Mouse (Mus musculus): ENCODE results near the gene Mydgf.

The Mydgf gene

GRCm38 (mm10) chr17:56141702-56142605 is 41.8 kb downstream of the Mydgf start:
- DNase-seq (ENCODE audit: low spot score), result no peak

DNA sequence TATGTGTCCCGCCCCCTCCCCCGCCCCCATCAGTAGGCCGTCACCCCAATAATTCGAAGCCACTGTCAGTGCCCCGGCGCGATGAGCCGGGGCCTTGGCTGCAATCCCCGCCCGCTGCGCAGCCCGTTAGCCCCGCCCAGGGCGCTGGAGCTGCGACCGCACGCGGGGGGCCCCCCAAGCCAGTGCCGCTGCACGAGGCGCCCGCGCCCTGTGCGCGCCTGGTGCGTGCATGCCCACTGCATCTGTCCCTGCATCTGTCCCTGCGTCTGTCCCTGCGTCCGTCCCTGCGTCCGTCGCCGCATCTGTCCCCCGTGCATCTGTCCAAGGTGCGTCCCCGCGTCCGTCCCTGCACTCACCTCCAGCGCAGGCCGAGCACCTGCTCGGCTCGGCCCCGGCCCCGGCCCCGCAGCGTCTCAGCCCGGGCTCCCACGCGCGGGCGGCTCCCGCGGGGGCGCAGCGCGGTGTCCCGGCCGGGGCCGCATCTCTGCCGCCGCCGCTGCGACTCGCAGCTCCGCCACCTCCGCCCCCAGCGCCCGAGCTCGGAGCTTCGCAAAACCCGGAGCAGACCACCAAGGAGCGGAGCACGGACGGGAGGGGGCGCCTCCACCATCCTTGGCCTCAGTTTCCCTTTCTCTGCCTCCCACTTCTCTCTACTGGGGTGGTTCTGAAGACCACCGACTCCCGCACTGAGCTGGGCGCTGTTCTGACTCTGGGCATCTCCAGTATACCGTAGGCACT is 43.7 kb downstream of the Mydgf start, which contains the start of gene Sema6b:
Gene Sema6b (minus strand): TSS at position 486 of the 738 bp plus-strand sequence.
- DNase-seq (ENCODE audit: low spot score), result peak; percentile 53

DNA sequence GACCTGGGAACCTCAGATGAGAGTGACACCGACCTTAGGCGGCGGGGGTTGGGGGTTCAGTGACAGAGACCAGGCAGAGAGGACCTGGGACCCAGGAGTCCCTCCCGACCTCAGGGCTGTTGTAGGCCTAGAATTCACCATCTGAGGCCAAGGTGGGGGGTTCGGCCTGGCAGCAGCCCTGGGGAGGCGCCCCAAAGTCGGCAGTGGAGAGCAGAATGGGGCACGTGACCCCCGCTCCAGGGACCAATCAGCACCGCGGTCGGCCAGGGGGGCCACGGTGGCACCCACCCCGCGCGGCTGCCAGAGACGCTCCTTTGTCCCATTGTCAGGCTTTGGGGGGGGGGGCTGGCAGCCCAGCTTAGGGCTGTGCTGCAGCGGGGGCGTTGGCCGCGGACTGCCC is 44.4 kb downstream of the Mydgf start:
- no peak for DNase-seq (ENCODE audit: low spot score)

GRCm38 (mm10) chr17:56137839-56138613 is 45.7 kb downstream of the Mydgf start:
- DNase-seq (ENCODE audit: low spot score), result no peak

DNA sequence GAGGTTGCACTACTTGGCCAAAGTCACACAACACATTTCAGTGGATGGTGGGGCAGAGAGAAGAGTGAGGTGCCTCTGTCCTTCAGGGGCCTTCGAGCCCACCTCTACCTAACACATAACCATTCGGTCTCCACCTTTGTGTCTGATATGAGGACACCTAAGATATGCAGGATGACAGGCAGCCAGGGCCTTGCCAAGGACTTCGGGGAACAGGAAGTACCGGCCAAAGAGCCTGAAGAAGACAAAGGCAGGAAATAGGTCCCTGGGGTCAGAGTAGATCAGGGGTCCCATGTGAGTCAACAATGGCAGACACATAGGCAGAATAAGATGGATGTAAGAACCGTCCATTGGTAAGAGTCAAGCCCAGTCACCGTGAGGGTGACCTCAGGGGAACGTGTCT is 47.2 kb downstream of the Mydgf start:
- DNase-seq (ENCODE audit: low spot score), result no peak

DNA sequence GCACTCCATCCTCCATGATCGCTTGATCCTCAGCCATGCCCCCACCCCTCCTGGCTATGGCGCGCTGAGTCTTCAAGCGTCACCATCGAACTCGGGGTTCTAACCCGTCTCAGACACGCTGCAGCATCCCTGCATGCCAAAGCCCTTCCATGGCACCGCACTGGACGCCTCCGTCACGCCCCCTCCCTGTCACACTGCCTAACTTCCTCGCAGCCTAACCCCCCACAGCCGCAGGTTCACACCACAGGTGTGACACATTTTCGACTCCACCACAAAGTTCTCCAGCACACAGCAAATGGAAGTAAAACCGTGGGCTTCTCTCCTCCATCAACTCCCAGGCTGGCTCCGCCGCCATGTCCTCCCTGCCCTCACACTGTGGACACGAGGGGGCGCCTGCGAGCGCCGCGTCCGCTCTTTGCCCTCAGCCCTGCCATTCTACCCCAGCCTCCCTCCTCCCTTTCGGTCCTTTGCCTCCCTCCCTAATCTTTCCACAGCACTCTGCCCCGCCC is 49.2 kb downstream of the Mydgf start:
- peak; percentile 43 for DNase-seq (ENCODE audit: low spot score)

GRCm38 (mm10) chr17:56133457-56134363 is 50.0 kb downstream of the Mydgf start:
- DNase-seq (ENCODE audit: low spot score), result peak; percentile 94

- no peak for DNase-seq (ENCODE audit: low spot score)
These were observed 51.1 kb downstream of the Mydgf start for GRCm38 (mm10) chr17:56132661-56133060.

DNA sequence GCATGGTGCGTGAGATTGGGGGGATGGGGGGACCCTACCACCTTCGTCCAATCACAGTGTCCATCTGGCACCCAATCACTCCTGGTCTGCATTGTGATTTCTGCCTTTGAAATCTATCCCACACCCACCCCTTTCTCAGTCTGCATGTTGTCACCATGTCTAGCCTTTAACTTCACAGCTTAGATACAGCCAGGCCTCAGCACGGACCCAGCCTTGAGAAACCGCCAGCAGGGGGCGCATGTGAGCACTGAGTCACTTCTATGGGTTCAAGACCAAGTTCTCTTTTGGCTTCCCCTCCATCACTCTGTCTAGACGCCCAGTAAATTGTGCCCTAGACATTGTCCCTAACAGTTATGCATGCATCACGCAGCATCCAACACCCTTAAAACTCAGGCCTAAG is 51.9 kb downstream of the Mydgf start:
- no peak for DNase-seq (ENCODE audit: low spot score)

GRCm38 (mm10) chr17:56131136-56131535 is 52.6 kb downstream of the Mydgf start:
- no peak for DNase-seq (ENCODE audit: low spot score)

GRCm38 (mm10) chr17:56128246-56128645 is 55.5 kb downstream of the Mydgf start:
- DNase-seq (ENCODE audit: low spot score), result no peak

DNA sequence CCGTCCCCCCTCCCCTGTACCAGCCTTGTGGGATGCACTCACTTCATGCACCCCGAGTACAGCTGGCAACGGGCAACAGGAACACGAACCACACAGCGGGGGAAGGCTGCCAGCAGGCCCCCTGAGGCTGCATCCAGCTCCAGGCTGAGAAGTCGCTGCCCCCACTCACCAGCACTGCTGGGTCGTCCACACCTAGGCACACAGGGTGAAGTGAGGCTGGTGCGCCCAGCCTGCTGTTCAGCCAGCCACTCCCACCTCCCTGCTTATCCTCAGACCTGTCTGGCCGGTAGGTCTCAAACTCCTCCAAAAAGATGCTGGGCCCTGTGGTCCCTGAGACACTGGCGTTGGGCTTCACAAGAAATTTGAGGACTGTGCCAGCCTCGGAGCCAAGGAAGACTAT is 57.5 kb downstream of the Mydgf start:
- no peak for DNase-seq (ENCODE audit: low spot score)

Measured in yolk sac, embryonic 10.5 days (tissue).